Mouse (Mus musculus): ENCODE results near the gene Nkg7. TPM values are rescaled to one million over a fixed set of nuclear protein-coding genes. Genes with fewer than 3 reads are reported as not detected.

Gene Nkg7
- polyA plus RNA-seq, 1 experiment from 2014 or later, result not detected

DNA sequence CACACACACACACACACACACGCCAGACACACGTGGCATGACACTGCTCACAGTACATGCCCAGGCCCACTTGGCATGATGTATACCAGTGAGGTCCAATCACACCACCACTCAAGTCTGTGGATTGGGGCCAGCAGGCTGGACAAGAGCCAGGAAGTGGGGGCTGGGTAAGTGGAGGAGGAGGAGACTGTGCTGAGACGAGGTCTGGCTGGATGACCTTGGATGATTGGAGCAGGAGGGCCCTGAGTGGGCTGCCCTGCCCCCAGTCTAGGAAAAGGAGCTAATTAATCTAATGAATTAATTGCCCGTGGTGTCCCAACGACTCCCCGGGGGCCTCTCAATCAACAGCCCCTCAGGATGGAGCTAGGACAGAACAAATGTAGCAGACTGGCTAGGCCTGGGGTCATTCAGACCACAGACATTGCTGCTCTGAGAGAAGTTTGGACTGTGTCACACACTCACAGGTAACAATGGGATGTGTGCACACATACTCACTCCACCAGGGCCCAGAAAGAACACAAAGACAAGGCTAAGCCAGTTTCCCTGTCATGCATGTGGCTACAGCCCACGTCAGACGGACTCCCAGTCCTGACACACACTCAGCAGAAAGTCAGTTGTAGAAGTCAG, 45.3 kb downstream of the Nkg7 start:
- no peaks in the 10 kb centered on the region for H3K9me3 ChIP-seq (replicated peaks)
- DNase-seq (ENCODE audit: low spot score), result no peak
- H3K27ac ChIP-seq (replicated peaks), result no peak overlapping the region
- WGBS, result 79% methylated on average over 8 of the region's 8 CpGs
- H3K27me3 ChIP-seq (ENCODE audit: low read depth, poor library complexity, severe bottlenecking), result peaks cover 18% of the 10 kb centered on the region
- H3K4me1 ChIP-seq, result no peaks in the 10 kb centered on the region
- H3K4me3 ChIP-seq, result no peak overlapping the region
- H3K36me3 ChIP-seq, result peaks cover 3% of the 10 kb centered on the region; the same call in 1 of the 2 replicates

DNA sequence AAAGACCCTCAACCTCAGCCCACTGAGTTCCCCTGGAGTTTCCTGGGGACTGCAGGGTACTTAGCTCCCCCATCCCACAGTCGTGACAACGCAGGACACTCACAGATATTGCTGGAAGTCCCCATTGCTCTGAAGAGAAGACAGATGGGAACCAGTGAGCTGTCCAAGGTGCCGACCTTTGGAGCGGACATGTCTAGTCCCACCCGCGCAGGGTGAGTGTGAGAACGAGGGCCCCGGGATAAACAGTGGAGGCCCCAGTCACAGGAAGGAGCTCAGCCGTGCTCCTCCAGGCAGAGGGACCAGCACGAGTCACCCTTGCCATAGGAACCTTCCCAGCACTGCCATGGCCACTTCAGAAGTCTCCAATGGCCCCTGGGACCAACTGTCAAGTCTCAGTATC, 46.4 kb downstream of the Nkg7 start:
- 29% methylated on average over 10 of the region's 10 CpGs for WGBS
- no peaks in the 10 kb centered on the region for H3K9me3 ChIP-seq (replicated peaks)
- no peak for DNase-seq (ENCODE audit: low spot score)
- no peak overlapping the region for H3K4me3 ChIP-seq
- H3K27ac ChIP-seq (replicated peaks), result no peak overlapping the region
- peaks cover 2% of the 10 kb centered on the region for H3K4me1 ChIP-seq
- peaks cover 8% of the 10 kb centered on the region for H3K27me3 ChIP-seq (ENCODE audit: low read depth, poor library complexity, severe bottlenecking)
- peaks cover 3% of the 10 kb centered on the region; the same call in 1 of the 2 replicates for H3K36me3 ChIP-seq

Small RNA genes within 50 kb of the gene (microRNA-seq; reads per million reads assigned to microRNA genes)
- 1.5 reads per million for gene Mir7051

Other genes with a start within 250 kb of the Nkg7 start
- 10.5 and 11.2 TPM in 2 replicates for gene Zfp715, start 123.8 kb upstream of the Nkg7 start, polyA plus RNA-seq (2016; fragmentation: Nextera tagmentation; extraction: Ambion mirVana)
- 0.09 and 0.29 TPM in 2 replicates for gene Siglecf, start 85.7 kb upstream of the Nkg7 start, polyA plus RNA-seq (2016; fragmentation: Nextera tagmentation; extraction: Ambion mirVana)
- 0.07 and 0.09 TPM in 2 replicates for gene Siglecg, start 28.9 kb upstream of the Nkg7 start, polyA plus RNA-seq (2016; fragmentation: Nextera tagmentation; extraction: Ambion mirVana)
- gene Lim2, start 9.4 kb upstream of the Nkg7 start, polyA plus RNA-seq (2016; fragmentation: Nextera tagmentation; extraction: Ambion mirVana), result 0.14 and 0.15 TPM in 2 replicates
- gene Cldnd2, start 3.7 kb downstream of the Nkg7 start, polyA plus RNA-seq (2016; fragmentation: Nextera tagmentation; extraction: Ambion mirVana), result not detected in 2 replicates
- 246 and 264 TPM in 2 replicates for gene Etfb, start 7.0 kb downstream of the Nkg7 start, polyA plus RNA-seq (2016; fragmentation: Nextera tagmentation; extraction: Ambion mirVana)
- not detected in 2 replicates for gene Gm45233, start 7.1 kb downstream of the Nkg7 start, polyA plus RNA-seq (2016; fragmentation: Nextera tagmentation; extraction: Ambion mirVana)
- 2.2 and 3.6 TPM in 2 replicates for gene Vsig10l, start 26.1 kb downstream of the Nkg7 start, polyA plus RNA-seq (2016; fragmentation: Nextera tagmentation; extraction: Ambion mirVana)
- 0.70 and 2.0 TPM in 2 replicates for gene Iglon5, start 53.0 kb downstream of the Nkg7 start, polyA plus RNA-seq (2016; fragmentation: Nextera tagmentation; extraction: Ambion mirVana)
- gene 4931406B18Rik, start 68.9 kb downstream of the Nkg7 start, polyA plus RNA-seq (2016; fragmentation: Nextera tagmentation; extraction: Ambion mirVana), result not detected in 2 replicates
- gene Cd33, start 107.4 kb downstream of the Nkg7 start, polyA plus RNA-seq (2016; fragmentation: Nextera tagmentation; extraction: Ambion mirVana), result 0.83 and 1.0 TPM in 2 replicates
- gene Zfp658, start 125.2 kb downstream of the Nkg7 start, polyA plus RNA-seq (2016; fragmentation: Nextera tagmentation; extraction: Ambion mirVana), result 4.7 and 5.9 TPM in 2 replicates
- gene Zfp719, start 142.5 kb downstream of the Nkg7 start, polyA plus RNA-seq (2016; fragmentation: Nextera tagmentation; extraction: Ambion mirVana), result 14.6 and 16.6 TPM in 2 replicates
- gene Zfp819, start 170.1 kb downstream of the Nkg7 start, polyA plus RNA-seq (2016; fragmentation: Nextera tagmentation; extraction: Ambion mirVana), result 0.87 and 1.6 TPM in 2 replicates
- gene Ceacam18, start 197.6 kb downstream of the Nkg7 start, polyA plus RNA-seq (2016; fragmentation: Nextera tagmentation; extraction: Ambion mirVana), result not detected in 2 replicates
- gene Siglece, start 223.1 kb downstream of the Nkg7 start, polyA plus RNA-seq (2016; fragmentation: Nextera tagmentation; extraction: Ambion mirVana), result 0.16 and 0.66 TPM in 2 replicates
- 17.4 and 17.5 TPM in 2 replicates for gene Ctu1, start 234.9 kb downstream of the Nkg7 start, polyA plus RNA-seq (2016; fragmentation: Nextera tagmentation; extraction: Ambion mirVana)